Mouse (Mus musculus): Measurements from ENCODE around the gene Cnot1. TPM values are rescaled to one million over a fixed set of nuclear protein-coding genes. Genes with fewer than 3 reads are reported as not detected.

Gene Cnot1
- 34.5 and 37.4 TPM in 2 replicates for polyA plus RNA-seq (2012; rRNA removed)

GRCm38 (mm10) chr8:95807331-95807843 lies at the start of gene Cnot1:
Gene Cnot1 (minus strand): TSS chr8:95807464.

GRCm38 (mm10) chr8:95853102-95853843 lies 46.0 kb upstream of the Cnot1 start, which contains the start of gene Slc38a7:
Gene Slc38a7 (minus strand): TSS chr8:95853539.

GRCm38 (mm10) chr8:95825162-95825561 lies 17.9 kb upstream of the Cnot1 start, which contains the start of gene Sap18b:
Gene Sap18b (plus strand): TSS chr8:95825346.

GRCm38 (mm10) chr8:95715676-95716531 lies 91.4 kb downstream of the Cnot1 start, which contains the start of gene Setd6:
Gene Setd6 (plus strand): TSS chr8:95715881.

GRCm38 (mm10) chr8:95676631-95677030 lies 130.6 kb downstream of the Cnot1 start, which contains the start of gene Ndrg4:
Gene Ndrg4 (plus strand): TSS chr8:95676980.

Other genes starting within 250 kb of the Cnot1 start
- not detected in 2 replicates for gene Prss54, start 231.1 kb downstream of the Cnot1 start, polyA plus RNA-seq (2012; rRNA removed)
- gene Gins3, start 174.0 kb downstream of the Cnot1 start, polyA plus RNA-seq (2012; rRNA removed) = 2.9 and 3.1 TPM in 2 replicates
- 0.60 and 0.63 TPM in 2 replicates for gene Ndrg4, start 130.5 kb downstream of the Cnot1 start, polyA plus RNA-seq (2012; rRNA removed)
- 10.7 and 13.1 TPM in 2 replicates for gene Setd6, start 91.6 kb downstream of the Cnot1 start, polyA plus RNA-seq (2012; rRNA removed)
- 75.6 and 77.6 TPM in 2 replicates for gene Sap18b, start 17.9 kb upstream of the Cnot1 start, polyA plus RNA-seq (2012; rRNA removed)
- 7.5 and 7.9 TPM in 2 replicates for gene Slc38a7, start 46.1 kb upstream of the Cnot1 start, polyA plus RNA-seq (2012; rRNA removed)
- 197 and 223 TPM in 2 replicates for gene Got2, start 81.1 kb upstream of the Cnot1 start, polyA plus RNA-seq (2012; rRNA removed)